Mouse (Mus musculus): ENCODE measurements at regions not wholly inside any gene's neighbourhood (a gene's known extent, or its start where the extent isn't known, plus 50 kb on each side); places are given as distances from the start of the nearest gene placed in this dataset.

- ATAC-seq: no peak
- H3K9ac ChIP-seq (replicated peaks; ENCODE audit: low read length): no peak overlapping the region
- no peak overlapping the region for H3K27ac ChIP-seq
- no peaks in the 10 kb centered on the region for H3K27me3 ChIP-seq (ENCODE audit: insufficient read depth, low read length)
- no peak for TF ChIP-seq CTCF (IDR thresholded peaks at IDR 0.05; ENCODE audit: low read depth)
- no peak overlapping the region for H3K4me3 ChIP-seq (ENCODE audit: low read length)
- H3K4me1 ChIP-seq (ENCODE audit: insufficient read depth, low read length): no peaks in the 10 kb centered on the region
- no peaks in the 10 kb centered on the region for H3K36me3 ChIP-seq (ENCODE audit: insufficient read depth, low read length)
- no peak overlapping the region for H3K4me2 ChIP-seq (ENCODE audit: low read depth, low read length)
- no peaks in the 10 kb centered on the region for H3K9me3 ChIP-seq (ENCODE audit: low read length)
- no peak for DNase-seq (ENCODE audit: low spot score)
- WGBS: 74% methylated on average over 3 of the region's 3 CpGs
Measured at GRCm38 (mm10) chr13:118966120-118966676, 296.6 kb downstream of the Fgf10 start.

DNA sequence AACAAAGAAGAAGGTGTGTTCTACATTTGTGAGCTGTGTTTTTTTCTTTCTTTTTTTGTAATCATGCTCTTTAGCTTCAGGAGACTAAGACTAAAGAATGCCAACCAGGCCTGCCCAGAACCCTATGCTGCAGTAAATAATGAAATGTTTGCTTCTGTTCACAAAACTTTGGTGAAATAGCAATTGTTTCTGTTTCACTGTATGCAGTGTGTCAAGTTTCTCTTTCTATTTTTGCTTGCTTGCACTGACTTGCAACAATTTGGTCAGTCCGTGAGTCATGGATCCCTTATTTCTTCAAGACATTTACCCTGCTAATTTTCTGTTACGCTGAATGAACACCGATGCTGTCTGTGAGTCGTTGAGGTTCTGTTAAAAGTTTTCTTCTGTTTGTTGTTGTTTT, 298.1 kb downstream of the Fgf10 start:
- Histone ChIP-seq H3K4me3 (ENCODE audit: low read length) (no peak overlapping the region), H3K4me1 (ENCODE audit: insufficient read depth, low read length) (no peaks in the 10 kb centered on the region), H3K36me3 (ENCODE audit: insufficient read depth, low read length) (no peaks in the 10 kb centered on the region), H3K9me3 (ENCODE audit: low read length) (no peaks in the 10 kb centered on the region), H3K27me3 (ENCODE audit: insufficient read depth, low read length) (no peaks in the 10 kb centered on the region), H3K4me2 (ENCODE audit: low read depth, low read length) (no peak overlapping the region), H3K9ac (replicated peaks; ENCODE audit: low read length) (no peak overlapping the region), H3K27ac (no peak overlapping the region)
- WGBS: 88% methylated on average over 4 of the region's 4 CpGs
- DNase-seq (ENCODE audit: low spot score) (no peak), ATAC-seq (no peak)
- no peak for TF ChIP-seq CTCF (IDR thresholded peaks at IDR 0.05; ENCODE audit: low read depth)

DNA sequence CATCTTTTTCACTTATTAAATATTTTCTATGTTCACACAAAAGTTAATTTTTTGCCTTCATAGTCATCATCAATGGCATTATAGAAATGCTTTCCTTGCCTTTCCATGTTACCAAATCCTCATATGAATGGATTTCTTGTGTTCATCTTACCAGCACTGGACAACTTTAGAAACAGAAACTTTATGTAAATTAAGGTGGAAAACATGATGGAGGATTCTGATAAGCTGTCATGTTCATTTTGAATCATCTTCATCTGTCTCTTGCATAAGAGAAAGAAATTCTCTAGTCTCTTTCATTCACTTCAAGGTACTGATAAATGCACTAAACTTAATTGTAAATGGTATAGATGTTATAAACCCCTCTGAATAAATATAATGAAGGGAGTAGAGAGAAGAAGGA, 305.4 kb downstream of the Fgf10 start:
- ATAC-seq (no peak), DNase-seq (ENCODE audit: low spot score) (no peak)
- H3K4me1 ChIP-seq (ENCODE audit: insufficient read depth, low read length): no peaks in the 10 kb centered on the region
- TF ChIP-seq CTCF (IDR thresholded peaks at IDR 0.05; ENCODE audit: low read depth): no peak
- no peaks in the 10 kb centered on the region for H3K27me3 ChIP-seq (ENCODE audit: insufficient read depth, low read length)
- H3K4me2 ChIP-seq (ENCODE audit: low read depth, low read length): no peak overlapping the region
- no peak overlapping the region for H3K9ac ChIP-seq (replicated peaks; ENCODE audit: low read length)
- no peaks in the 10 kb centered on the region for H3K36me3 ChIP-seq (ENCODE audit: insufficient read depth, low read length)
- no peaks in the 10 kb centered on the region for H3K9me3 ChIP-seq (ENCODE audit: low read length)
- H3K27ac ChIP-seq: no peak overlapping the region
- no peak overlapping the region for H3K4me3 ChIP-seq (ENCODE audit: low read length)

DNA sequence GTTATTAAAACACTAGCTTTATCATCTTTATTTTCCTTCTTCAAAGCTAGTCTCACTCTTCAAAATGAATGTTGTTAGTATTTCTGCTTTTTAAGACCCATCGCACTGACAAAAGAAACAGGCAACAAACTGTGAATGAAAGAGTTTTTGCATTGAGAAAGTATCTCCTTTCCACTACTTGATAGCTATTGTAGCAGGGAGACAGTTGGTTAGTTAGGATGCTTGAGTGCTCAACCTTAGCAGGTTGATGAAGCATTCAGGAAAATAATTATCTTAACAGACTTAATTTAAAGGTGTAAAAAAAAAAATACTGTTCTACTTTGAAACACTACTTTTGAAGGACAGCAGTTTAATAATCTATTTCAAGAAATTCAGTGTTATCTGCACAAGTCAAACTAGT, 305.9 kb downstream of the Fgf10 start:
- 78% methylated on average over 1 of the region's 1 CpGs for WGBS

DNA sequence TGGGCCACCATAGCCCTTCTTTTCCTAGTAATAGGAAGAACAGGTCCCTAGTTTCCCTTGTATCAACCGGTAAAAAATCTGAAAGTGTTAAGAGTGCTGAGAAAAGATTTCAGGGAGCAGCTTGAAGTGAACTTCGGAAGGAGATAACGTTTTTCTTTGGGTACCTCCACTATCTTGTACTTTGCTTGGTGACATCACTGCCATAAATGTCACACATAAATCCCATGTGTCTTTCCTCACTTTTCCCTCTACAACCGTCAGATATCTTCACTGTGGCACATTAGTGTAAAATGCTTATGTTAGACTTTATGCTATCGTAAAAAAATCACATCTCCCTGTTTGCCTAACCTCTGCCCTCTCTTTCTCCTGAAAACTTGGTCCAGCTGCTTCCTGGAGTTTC, 309.9 kb downstream of the Fgf10 start:
- ATAC-seq (no peak), DNase-seq (ENCODE audit: low spot score) (no peak)
- H3K4me1 ChIP-seq (ENCODE audit: insufficient read depth, low read length): no peaks in the 10 kb centered on the region
- TF ChIP-seq CTCF (IDR thresholded peaks at IDR 0.05; ENCODE audit: low read depth): no peak
- no peak overlapping the region for H3K4me3 ChIP-seq (ENCODE audit: low read length)
- H3K9me3 ChIP-seq (ENCODE audit: low read length): no peaks in the 10 kb centered on the region
- no peak overlapping the region for H3K9ac ChIP-seq (replicated peaks; ENCODE audit: low read length)
- no peak overlapping the region for H3K4me2 ChIP-seq (ENCODE audit: low read depth, low read length)
- H3K36me3 ChIP-seq (ENCODE audit: insufficient read depth, low read length): no peaks in the 10 kb centered on the region
- H3K27ac ChIP-seq: no peak overlapping the region
- no peaks in the 10 kb centered on the region for H3K27me3 ChIP-seq (ENCODE audit: insufficient read depth, low read length)
- WGBS: 90% methylated on average over 5 of the region's 5 CpGs

More for the DNA sequence above, 305.9 kb downstream of the Fgf10 start:
- DNase-seq (ENCODE audit: low spot score) (no peak), ATAC-seq (no peak)
- Histone ChIP-seq H3K4me3 (ENCODE audit: low read length) (no peak overlapping the region), H3K27ac (no peak overlapping the region), H3K27me3 (ENCODE audit: insufficient read depth, low read length) (no peaks in the 10 kb centered on the region), H3K9ac (replicated peaks; ENCODE audit: low read length) (no peak overlapping the region), H3K9me3 (ENCODE audit: low read length) (no peaks in the 10 kb centered on the region), H3K36me3 (ENCODE audit: insufficient read depth, low read length) (no peaks in the 10 kb centered on the region), H3K4me2 (ENCODE audit: low read depth, low read length) (no peak overlapping the region), H3K4me1 (ENCODE audit: insufficient read depth, low read length) (no peaks in the 10 kb centered on the region)
- no peak for TF ChIP-seq CTCF (IDR thresholded peaks at IDR 0.05; ENCODE audit: low read depth)

DNA sequence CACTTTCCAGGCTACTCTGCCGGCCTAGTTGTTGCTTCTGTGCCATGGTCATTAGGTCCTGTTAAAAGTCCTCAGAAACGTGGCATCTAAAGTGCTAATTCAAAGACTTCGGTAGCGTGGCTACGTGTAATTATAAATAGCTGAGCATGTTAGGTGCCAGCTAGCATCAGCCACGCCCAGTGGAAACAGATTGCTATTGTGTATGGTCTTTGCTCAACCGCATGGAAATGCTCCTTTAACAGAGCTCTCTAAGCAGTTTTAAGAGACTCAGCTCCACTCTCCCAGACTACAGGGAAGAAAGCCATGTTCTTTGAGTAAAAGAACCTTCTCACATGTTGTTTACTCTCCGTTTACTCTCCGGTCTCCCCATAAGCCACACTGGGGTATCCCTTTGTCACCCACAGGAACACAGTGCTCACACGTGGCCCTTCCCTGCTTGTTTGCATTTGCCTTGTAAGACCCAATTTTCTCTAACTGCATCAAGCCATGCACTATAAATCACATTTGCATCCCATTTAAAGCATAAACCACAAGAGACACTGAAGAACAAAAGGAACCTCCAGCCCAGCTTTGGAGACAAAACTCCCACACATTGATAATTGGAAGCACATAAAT, 311.7 kb downstream of the Fgf10 start:
- H3K27ac ChIP-seq: no peak overlapping the region
- H3K9me3 ChIP-seq (ENCODE audit: low read length): no peaks in the 10 kb centered on the region
- WGBS: 54% methylated on average over 10 of the region's 10 CpGs
- ATAC-seq (no peak), DNase-seq (ENCODE audit: low spot score) (no peak)
- H3K4me1 ChIP-seq (ENCODE audit: insufficient read depth, low read length): no peaks in the 10 kb centered on the region
- H3K9ac ChIP-seq (replicated peaks; ENCODE audit: low read length): no peak overlapping the region
- H3K4me2 ChIP-seq (ENCODE audit: low read depth, low read length): no peak overlapping the region
- no peaks in the 10 kb centered on the region for H3K36me3 ChIP-seq (ENCODE audit: insufficient read depth, low read length)
- TF ChIP-seq CTCF (IDR thresholded peaks at IDR 0.05; ENCODE audit: low read depth): no peak
- no peaks in the 10 kb centered on the region for H3K27me3 ChIP-seq (ENCODE audit: insufficient read depth, low read length)
- H3K4me3 ChIP-seq (ENCODE audit: low read length): no peak overlapping the region

DNA sequence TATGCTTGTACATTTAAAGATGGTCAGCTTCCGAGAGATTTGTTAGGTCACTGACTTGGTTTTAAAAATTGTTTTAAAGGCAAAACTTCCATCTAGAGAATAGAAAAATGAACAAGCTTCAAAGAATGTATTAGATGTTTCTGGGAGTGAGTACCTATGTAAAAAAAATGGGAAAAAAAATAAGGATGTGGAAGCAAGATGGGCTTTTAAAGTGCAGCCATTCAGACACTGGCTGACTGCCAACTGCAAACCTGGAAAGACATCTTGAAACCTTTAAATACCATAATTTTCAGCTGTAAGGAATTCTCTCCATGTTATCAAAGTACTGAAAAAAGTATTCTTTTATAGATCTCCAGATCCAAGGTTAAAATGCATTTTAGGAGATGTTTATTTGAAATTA, 315.7 kb downstream of the Fgf10 start:
- 87% methylated on average over 1 of the region's 1 CpGs for WGBS
- no peak overlapping the region for H3K4me3 ChIP-seq (ENCODE audit: low read length)
- no peaks in the 10 kb centered on the region for H3K9me3 ChIP-seq (ENCODE audit: low read length)
- H3K36me3 ChIP-seq (ENCODE audit: insufficient read depth, low read length): no peaks in the 10 kb centered on the region
- H3K9ac ChIP-seq (replicated peaks; ENCODE audit: low read length): no peak overlapping the region
- ATAC-seq (no peak), DNase-seq (ENCODE audit: low spot score) (no peak)
- no peaks in the 10 kb centered on the region for H3K4me1 ChIP-seq (ENCODE audit: insufficient read depth, low read length)
- H3K27ac ChIP-seq: no peak overlapping the region
- H3K27me3 ChIP-seq (ENCODE audit: insufficient read depth, low read length): no peaks in the 10 kb centered on the region
- no peak for TF ChIP-seq CTCF (IDR thresholded peaks at IDR 0.05; ENCODE audit: low read depth)
- H3K4me2 ChIP-seq (ENCODE audit: low read depth, low read length): no peak overlapping the region

All from hindbrain, postnatal 0 days (tissue).